Mouse (Mus musculus): ENCODE measurements around the gene Olfr1282. TPM values are rescaled to one million over a fixed set of nuclear protein-coding genes. Genes with fewer than 3 reads are reported as not detected.
"Not testable (repeated sequence)": the region's sequence is repeated elsewhere in the genome, so short reads cannot be mapped to it uniquely, and the experiment has no call there.

The Olfr1282 gene
- not detected for total RNA-seq (2021)
- long read RNA-seq, experiment 1: 0 reads
- long read RNA-seq, experiment 2: 0 reads

GRCm38 (mm10) chr2:111335976-111336375 is at the start of gene Olfr1282:
Olfr1282 (minus strand) TSS chr2:111336076.
- DNase-seq (ENCODE audit: low spot score in 2 of 2): no peak
- intact Hi-C loops (cut with DNase I): no loop called here

- intact Hi-C loops (cut with DNase I): no loop called here
- DNase-seq (ENCODE audit: low spot score in 2 of 2): no peak
These were observed 39.3 kb upstream of the Olfr1282 start, which contains the start of gene Olfr1284 for GRCm38 (mm10) chr2:111375222-111375621. Olfr1284 (plus strand) TSS chr2:111375522.

DNA sequence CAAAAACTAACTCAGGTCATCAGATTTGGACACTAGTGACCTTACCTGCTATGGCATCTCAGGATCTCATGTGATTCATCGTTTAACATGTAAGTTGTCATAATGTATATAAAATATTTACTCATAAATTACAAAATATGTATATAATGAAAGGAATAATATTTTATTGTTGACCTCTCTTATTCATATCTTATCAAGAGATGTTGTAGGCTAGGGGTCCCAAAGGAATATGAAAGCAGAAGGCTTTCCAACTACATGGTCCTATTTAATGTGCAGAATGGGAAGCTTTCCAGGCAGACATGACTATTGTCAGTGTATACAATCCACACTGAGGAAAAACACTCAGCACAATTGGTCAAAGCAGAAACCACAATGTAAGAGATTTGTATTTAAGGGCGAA is 30.6 kb upstream of the Olfr1282 start, which contains the start of gene Olfr1283:
Olfr1283 (plus strand) TSS at position 301 of the 400 bp plus-strand sequence.
- DNase-seq (ENCODE audit: low spot score in 2 of 2): no peak

DNA sequence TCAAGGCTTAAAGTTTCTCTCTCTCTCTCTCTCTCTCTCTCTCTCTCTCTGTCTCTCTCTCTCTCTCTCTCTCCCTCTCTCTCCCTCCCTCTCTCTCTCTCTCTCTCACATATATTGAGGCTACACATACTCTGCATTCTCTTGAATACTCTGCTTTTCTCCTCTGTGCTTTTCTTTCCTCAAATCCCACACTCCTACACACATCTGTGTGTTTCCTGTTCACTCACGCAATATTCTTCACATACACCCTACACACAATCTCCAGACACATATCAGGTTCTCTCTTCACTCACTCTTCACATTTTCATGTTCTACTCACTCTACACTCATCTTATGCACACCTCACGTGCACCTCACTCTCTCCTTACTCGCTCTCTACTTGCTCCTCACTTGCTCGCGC is 2.2 kb downstream of the Olfr1282 start:
- intact Hi-C loops (cut with DNase I); DNase-seq (ENCODE audit: low spot score in 2 of 2): not testable (repeated sequence)

More for the DNA sequence above, 30.6 kb upstream of the Olfr1282 start, which contains the start of gene Olfr1283:
- intact Hi-C loops (cut with DNase I): no loop called here

DNA sequence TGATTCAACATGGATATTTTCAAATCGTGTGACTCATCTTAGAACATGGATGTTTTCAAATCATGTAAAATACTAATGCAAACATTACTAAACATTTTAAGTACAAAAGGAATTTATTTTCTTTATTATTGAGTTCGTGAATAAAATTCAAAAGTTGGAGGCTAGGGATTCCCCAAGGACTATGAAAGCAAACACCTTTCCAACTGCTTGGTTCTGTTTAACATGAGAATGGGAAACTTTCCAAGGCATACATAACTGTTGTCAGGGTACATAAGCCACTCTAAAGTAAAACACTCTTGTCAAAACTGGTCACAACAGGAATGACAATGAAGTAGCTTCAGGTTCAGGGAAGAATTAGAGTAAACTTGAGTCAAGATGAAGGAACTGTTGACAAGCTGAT is 9.7 kb downstream of the Olfr1282 start, which contains the start of gene Olfr1281:
Olfr1281 (plus strand) TSS at position 301 of the 400 bp plus-strand sequence.
- intact Hi-C loops (cut with DNase I): no loop called here
- DNase-seq (ENCODE audit: low spot score in 2 of 2): no peak

GRCm38 (mm10) chr2:111313717-111314116 is 22.2 kb downstream of the Olfr1282 start, which contains the start of gene Olfr1280:
Olfr1280 (plus strand) TSS chr2:111314017.
- no peak for DNase-seq (ENCODE audit: low spot score in 2 of 2)
- intact Hi-C loops (cut with DNase I): no loop called here

- DNase-seq (ENCODE audit: low spot score in 2 of 2): no peak
- intact Hi-C loops (cut with DNase I): no loop called here
These were observed 35.5 kb downstream of the Olfr1282 start, which contains the start of gene Olfr1279 for GRCm38 (mm10) chr2:111300374-111300773. Olfr1279 (plus strand) TSS chr2:111300635.

DNA sequence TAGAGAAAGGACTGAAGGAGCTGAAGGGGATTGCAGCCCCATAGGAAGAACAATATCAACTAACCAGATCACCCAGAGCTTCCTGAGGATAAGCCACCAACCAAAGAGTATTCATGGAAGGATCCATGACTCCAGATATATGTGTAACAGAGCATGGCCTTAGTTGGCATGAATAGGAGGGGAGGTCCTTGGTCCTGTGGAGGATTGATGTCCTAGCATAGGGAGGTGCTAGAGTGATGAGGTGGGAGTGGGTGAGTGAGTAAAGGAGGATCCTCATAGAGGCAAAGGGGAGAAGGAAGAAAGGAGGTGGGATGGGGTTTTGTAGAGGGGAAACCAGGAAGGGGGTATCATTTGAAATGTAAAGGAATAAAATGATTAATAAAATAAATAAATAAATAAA is 37.3 kb downstream of the Olfr1282 start:
- intact Hi-C loops (cut with DNase I): no loop called here
- DNase-seq (ENCODE audit: low spot score in 2 of 2): no peak

DNA sequence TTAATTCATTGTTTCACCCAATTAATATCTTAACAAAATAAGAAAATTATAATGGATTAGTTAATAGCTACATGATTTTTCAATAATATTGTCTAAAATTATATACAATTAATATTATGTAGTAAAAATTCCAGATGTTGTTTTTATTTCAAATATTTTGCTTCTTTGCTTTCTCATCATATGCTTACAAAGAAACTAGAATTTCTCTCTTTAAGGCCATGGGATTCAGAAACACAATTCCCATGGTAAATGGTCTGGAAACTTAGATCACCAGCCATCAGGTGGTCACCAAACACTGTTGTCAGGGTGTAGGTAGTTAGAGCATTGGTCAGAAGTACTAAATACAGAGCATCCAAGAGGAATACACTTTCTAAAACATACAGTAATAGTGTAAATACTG is 46.0 kb downstream of the Olfr1282 start, which contains the start of gene Olfr1278:
Olfr1278 (plus strand) TSS at position 301 of the 400 bp plus-strand sequence.
- DNase-seq (ENCODE audit: low spot score in 2 of 2): no peak
- intact Hi-C loops (cut with DNase I): no loop called here

Other genes with a start within 250 kb of the Olfr1282 start
- gene Gm13941, start 230.1 kb downstream of the Olfr1282 start, total RNA-seq (2021): not detected
- not detected for gene Gm15130, start 183.1 kb downstream of the Olfr1282 start, total RNA-seq (2021)
- not detected for gene 4930430A15Rik, start 106.5 kb downstream of the Olfr1282 start, total RNA-seq (2021)
- not detected for gene Olfr1275, start 100.8 kb downstream of the Olfr1282 start, total RNA-seq (2021)
- not detected for gene Olfr1276, start 81.6 kb downstream of the Olfr1282 start, total RNA-seq (2021)
- gene Olfr1277, start 62.0 kb downstream of the Olfr1282 start, total RNA-seq (2021): not detected
- gene Olfr1278, start 45.9 kb downstream of the Olfr1282 start, total RNA-seq (2021): not detected
- not detected for gene Olfr1279, start 35.4 kb downstream of the Olfr1282 start, total RNA-seq (2021)
- not detected for gene Olfr1280, start 22.1 kb downstream of the Olfr1282 start, total RNA-seq (2021)
- not detected for gene Olfr1281, start 9.6 kb downstream of the Olfr1282 start, total RNA-seq (2021)
- gene Olfr1283, start 30.7 kb upstream of the Olfr1282 start, total RNA-seq (2021): not detected
- not detected for gene Olfr1284, start 39.4 kb upstream of the Olfr1282 start, total RNA-seq (2021)
- gene Olfr1286, start 87.0 kb upstream of the Olfr1282 start, total RNA-seq (2021): not detected
- gene Olfr1287, start 113.1 kb upstream of the Olfr1282 start, total RNA-seq (2021): not detected
- gene Olfr1288, start 138.0 kb upstream of the Olfr1282 start, total RNA-seq (2021): not detected
- gene Olfr1289, start 144.7 kb upstream of the Olfr1282 start, total RNA-seq (2021): not detected
- gene Olfr1290, start 157.8 kb upstream of the Olfr1282 start, total RNA-seq (2021): not detected
- not detected for gene Olfr1291-ps1, start 161.1 kb upstream of the Olfr1282 start, total RNA-seq (2021)
- not detected for gene Olfr1293-ps, start 189.1 kb upstream of the Olfr1282 start, total RNA-seq (2021)
- gene Olfr1294, start 204.2 kb upstream of the Olfr1282 start, total RNA-seq (2021): not detected
- gene Olfr1295, start 233.6 kb upstream of the Olfr1282 start, total RNA-seq (2021): not detected

Measured in left cerebral cortex, postnatal 14 days (tissue).